Mouse (Mus musculus) forebrain, embryonic 14.5 days (tissue): ENCODE measurements at regions not wholly inside any gene's neighbourhood (a gene's known extent, or its start where the extent isn't known, plus 50 kb on each side); places are given as distances from the start of the nearest gene placed in this dataset.
A peak's percentile ranks its signal among the peaks of the same experiment; 100 is the strongest.

ENCODE experiments used
- ATAC-seq: fragments of 200-750 bp; cut with Nextera tagmentation; 2 replicates; pipeline ENCODE4 v1.8.0; 2017; ENCODE audit warnings: mild to moderate bottlenecking, moderate library complexity
- DNase-seq: peaks from one replicate; pipeline ENCODE4 v3.0.0-alpha.2; 2015; ENCODE audit warnings: low spot score
- H3K27ac ChIP-seq: fragments of 300-500 bp; sonication (generic); 2 replicates; pipeline ENCODE4 v1.5.1; 2014; ENCODE audit warnings: low read depth, mild to moderate bottlenecking, control low read depth, low read length, moderate library complexity
- H3K27me3 ChIP-seq: fragments of 300-500 bp; sonication (generic); replicated peaks from 2 replicates; pipeline ENCODE4 v1.6.1; 2014; ENCODE audit warnings: low read length, control low read depth, mixed read lengths; ENCODE audit not compliant: control insufficient read depth, insufficient read depth
- H3K36me3 ChIP-seq: fragments of 300-500 bp; sonication (generic); 2 replicates; pipeline ENCODE4 v1.6.1; 2014; ENCODE audit warnings: low read length, control low read depth; ENCODE audit not compliant: control insufficient read depth, insufficient read depth
- H3K4me1 ChIP-seq: fragments of 300-500 bp; sonication (generic); 2 replicates; pipeline ENCODE4 v1.6.1; 2014; ENCODE audit warnings: antibody characterized with exemption, low read length, control low read depth; ENCODE audit not compliant: control insufficient read depth, insufficient read depth
- H3K4me2 ChIP-seq: fragments of 300-500 bp; sonication (generic); 2 replicates; pipeline ENCODE4 v1.6.1; 2014; ENCODE audit warnings: mild to moderate bottlenecking, control low read depth, low read length
- H3K4me3 ChIP-seq: fragments of 300-500 bp; sonication (generic); 2 replicates; pipeline ENCODE4 v1.5.1; 2014; ENCODE audit warnings: low read depth, low read length, control low read depth
- H3K9ac ChIP-seq: fragments of 300-500 bp; sonication (generic); 2 replicates; pipeline ENCODE4 v1.6.1; 2014; ENCODE audit warnings: mild to moderate bottlenecking, low read length, control low read depth, moderate library complexity
- H3K9me3 ChIP-seq: fragments of 300-500 bp; sonication (generic); replicated peaks from 2 replicates; pipeline ENCODE4 v1.6.1; 2016; ENCODE audit warnings: low read length, control low read depth, mixed read lengths; ENCODE audit not compliant: control insufficient read depth
- WGBS: fragments of 180-500 bp; shearing (Covaris S2); extraction: QIAGEN DNeasy Blood & Tissue Kit; methylation state at CpG from one replicate; pipeline ENCODE4 v1.1.7; 2014; 5-methylcytosine and 5-hydroxymethylcytosine counted together

DNA sequence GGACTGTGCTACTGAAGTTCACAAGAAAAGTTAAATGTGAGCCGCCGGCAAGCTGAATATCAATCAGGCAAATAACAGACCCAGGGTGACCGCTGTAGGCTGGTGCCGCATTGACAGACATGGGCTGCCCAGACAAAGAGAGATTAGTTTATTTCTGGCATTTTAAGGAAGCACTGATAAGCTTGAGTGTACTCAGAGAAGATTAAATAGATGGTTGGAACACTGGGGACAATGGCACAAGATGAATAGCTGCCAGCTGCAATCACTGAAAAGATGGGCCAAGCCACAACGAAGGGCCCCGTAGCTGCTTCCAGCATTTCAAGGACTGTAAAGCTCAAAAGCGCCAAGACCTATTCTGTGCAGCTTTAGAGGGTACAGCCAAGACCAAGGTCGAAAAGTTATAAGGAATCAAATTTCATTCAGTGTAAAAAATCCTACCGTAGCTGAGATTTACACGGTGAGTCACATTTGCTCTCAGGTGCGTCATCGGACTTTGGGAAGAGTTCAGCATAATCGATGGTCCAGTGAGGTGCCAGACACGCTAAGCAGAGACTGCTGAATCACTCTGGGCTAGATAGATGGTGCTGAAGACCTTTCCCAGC, 285.1 kb upstream of the Camk1g start:
- H3K4me3 ChIP-seq, result no peak overlapping the region
- H3K27ac ChIP-seq, result no peak overlapping the region
- no peaks in the 10 kb centered on the region for H3K9me3 ChIP-seq
- 79% methylated on average over 14 of the region's 14 CpGs for WGBS
- H3K36me3 ChIP-seq, result no peaks in the 10 kb centered on the region
- peak; percentile 37 for DNase-seq
- H3K4me1 ChIP-seq, result no peaks in the 10 kb centered on the region
- no peak overlapping the region for H3K4me2 ChIP-seq
- no peak overlapping the region for H3K9ac ChIP-seq
- peak; percentile 75 for ATAC-seq
- no peaks in the 10 kb centered on the region for H3K27me3 ChIP-seq

DNA sequence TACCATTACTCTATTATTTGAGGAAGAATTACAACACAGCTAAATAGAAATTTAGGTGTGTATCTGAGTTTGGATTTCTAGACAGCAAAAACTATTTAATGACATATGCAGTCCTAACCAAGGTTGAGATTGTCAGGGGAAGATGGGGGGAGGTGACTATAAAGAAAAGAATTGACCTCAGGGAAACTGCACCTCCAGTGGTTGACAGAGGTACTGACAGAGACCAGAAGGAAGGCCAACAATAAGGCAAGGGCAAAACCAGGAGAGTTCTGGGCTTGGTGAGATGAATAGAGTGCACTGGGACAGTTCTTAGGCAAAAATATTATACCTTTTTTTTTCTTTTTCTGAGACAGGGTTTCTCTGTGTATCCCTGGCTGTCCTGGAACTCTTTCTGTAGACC, 280.2 kb upstream of the Camk1g start:
- Histone ChIP-seq H3K36me3 (no peaks in the 10 kb centered on the region), H3K27me3 (no peaks in the 10 kb centered on the region), H3K9me3 (no peaks in the 10 kb centered on the region), H3K27ac (no peak overlapping the region), H3K4me1 (no peaks in the 10 kb centered on the region), H3K4me2 (no peak overlapping the region), H3K9ac (no peak overlapping the region), H3K4me3 (no peak overlapping the region)
- ATAC-seq (no peak), DNase-seq (no peak)

DNA sequence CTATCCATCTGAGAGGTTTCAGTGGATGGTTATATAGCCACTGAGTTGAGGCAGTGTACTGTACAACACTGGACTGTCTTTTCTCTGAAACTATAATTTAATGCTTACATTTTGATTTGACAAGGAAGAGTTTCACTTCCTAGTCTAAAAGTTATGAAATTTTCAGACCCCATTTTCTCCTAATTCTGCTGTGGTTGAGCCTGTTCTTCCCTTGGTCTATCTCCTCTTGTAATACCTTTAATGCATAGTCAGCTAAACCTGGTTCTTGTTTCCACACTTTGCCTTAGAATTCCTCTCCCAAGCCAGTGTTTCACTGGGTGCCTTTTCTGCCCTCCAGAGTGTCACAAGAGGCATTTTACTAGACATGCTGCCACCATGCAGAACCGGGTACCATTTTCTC, 279.3 kb upstream of the Camk1g start:
- ATAC-seq, result no peak

DNA sequence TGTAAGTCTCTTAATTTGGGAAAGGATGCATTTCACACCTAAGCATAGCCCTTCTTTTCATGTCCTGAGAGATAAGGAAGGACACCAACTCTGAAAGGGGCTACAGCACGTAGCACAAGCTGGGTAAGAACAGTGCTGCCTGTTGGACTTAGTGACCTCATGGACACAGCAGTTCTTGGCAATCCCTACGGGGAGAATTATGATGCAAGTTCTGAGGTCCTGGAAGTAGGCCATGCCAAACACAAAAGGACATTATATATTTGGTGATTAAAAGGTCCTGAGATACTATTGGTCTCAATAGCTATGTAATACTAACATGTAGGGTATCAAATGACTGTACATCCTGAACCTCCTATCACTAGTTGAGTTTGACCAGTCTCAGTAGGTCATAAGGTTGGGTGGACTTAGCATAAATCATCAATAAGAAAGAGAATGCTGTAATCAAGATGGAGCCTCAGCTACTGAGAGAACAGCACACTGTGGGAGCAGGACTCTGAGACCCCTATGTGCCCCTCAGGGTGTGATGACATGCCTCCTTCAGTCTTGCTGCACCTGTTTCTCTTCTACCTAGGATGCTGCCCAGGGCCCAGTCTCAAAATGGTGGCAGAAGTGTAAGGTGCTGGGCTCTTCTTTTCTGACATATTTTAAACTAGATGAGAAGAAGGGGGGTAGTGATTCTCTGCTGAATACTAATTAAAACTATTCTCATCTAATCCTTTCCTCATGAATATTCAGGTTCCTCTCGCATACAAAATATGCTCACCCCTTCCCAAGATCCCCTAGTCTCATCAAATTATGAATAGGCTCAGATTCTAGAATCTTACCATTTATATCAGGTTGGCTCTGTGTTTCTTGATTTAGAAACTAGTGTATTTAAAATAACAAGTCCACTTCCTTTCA, 277.5 kb upstream of the Camk1g start:
- H3K9me3 ChIP-seq, result no peaks in the 10 kb centered on the region
- H3K27ac ChIP-seq, result no peak overlapping the region
- no peaks in the 10 kb centered on the region for H3K27me3 ChIP-seq
- H3K9ac ChIP-seq, result no peak overlapping the region
- WGBS, result 61% methylated on average over 3 of the region's 3 CpGs
- peak; percentile 55 for DNase-seq
- no peak overlapping the region for H3K4me3 ChIP-seq
- H3K4me2 ChIP-seq, result no peak overlapping the region
- no peaks in the 10 kb centered on the region for H3K4me1 ChIP-seq
- no peaks in the 10 kb centered on the region for H3K36me3 ChIP-seq
- peak; percentile 77 for ATAC-seq

More for the DNA sequence above, 279.3 kb upstream of the Camk1g start:
- Histone ChIP-seq H3K9ac (no peak overlapping the region), H3K27ac (no peak overlapping the region), H3K4me1 (no peaks in the 10 kb centered on the region), H3K4me3 (no peak overlapping the region), H3K4me2 (no peak overlapping the region), H3K27me3 (no peaks in the 10 kb centered on the region), H3K36me3 (no peaks in the 10 kb centered on the region), H3K9me3 (no peaks in the 10 kb centered on the region)
- 97% methylated on average over 1 of the region's 1 CpGs for WGBS
- no peak for DNase-seq

DNA sequence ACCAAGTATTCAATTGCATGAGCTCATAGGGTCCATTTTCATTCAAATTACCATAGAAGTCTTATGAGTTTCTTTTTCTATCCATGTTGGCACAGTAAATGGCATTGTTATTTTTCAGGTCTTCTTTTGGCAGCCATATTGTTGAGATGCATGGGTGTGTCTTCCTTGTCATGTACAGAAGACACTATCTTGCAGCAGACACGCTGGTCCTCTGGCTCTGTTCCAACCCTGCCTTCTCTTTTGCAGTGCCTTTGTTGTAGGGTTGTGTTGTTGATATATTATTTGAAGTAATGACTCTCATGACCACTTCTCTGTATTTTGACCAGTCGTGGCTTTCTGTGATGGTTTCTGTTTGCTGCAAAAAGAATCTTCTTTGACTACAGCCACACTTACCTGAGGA, 274.4 kb upstream of the Camk1g start:
- Histone ChIP-seq H3K27ac (no peak overlapping the region), H3K4me3 (no peak overlapping the region), H3K9ac (no peak overlapping the region), H3K36me3 (no peaks in the 10 kb centered on the region), H3K4me2 (no peak overlapping the region), H3K4me1 (no peaks in the 10 kb centered on the region), H3K9me3 (no peaks in the 10 kb centered on the region), H3K27me3 (no peaks in the 10 kb centered on the region)
- DNase-seq (no peak), ATAC-seq (no peak)
- 84% methylated on average over 2 of the region's 2 CpGs for WGBS

DNA sequence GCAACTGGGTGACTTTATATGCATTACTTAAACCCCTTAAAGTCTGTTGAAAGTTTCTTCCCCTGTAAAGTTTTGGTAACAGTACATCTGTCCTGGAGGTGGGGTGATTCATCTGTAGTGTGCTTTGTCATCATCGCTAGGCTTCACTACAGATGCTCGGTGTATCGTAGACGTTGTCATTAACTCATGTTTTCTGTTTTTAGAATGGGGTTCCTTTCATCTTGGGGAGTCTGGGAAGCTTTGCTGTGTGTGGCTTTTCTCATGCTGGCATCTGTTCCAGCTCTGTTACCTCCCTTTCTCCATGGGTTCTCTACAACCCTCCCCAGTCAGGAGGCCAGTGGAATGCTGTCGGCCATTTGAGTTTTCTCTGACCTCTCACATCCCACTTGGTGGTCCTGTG, 266.4 kb upstream of the Camk1g start:
- no peak for ATAC-seq
- 83% methylated on average over 5 of the region's 5 CpGs for WGBS
- Histone ChIP-seq H3K4me1 (no peaks in the 10 kb centered on the region), H3K9ac (no peak overlapping the region), H3K4me3 (no peak overlapping the region), H3K27me3 (no peaks in the 10 kb centered on the region), H3K36me3 (no peaks in the 10 kb centered on the region), H3K4me2 (no peak overlapping the region), H3K27ac (no peak overlapping the region), H3K9me3 (no peaks in the 10 kb centered on the region)
- no peak for DNase-seq

DNA sequence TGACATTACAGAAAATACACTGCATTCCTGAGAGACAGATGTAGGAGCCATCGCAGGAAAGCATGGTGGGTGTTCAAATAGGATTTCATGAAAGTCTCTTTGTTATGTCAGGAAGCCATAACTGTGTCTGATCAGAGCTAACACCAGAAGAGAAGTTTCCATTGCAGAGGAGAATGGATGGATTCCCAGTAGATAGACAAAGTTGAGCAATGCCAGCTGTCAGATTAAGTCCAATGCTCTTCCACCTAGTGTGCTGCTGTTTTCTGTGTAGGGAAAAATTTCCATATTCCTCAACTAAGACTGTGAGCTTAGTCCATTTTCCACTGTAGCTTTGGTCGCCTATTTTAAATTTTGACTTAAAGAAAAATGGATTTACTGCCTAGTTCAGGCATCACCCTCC, 262.0 kb upstream of the Camk1g start:
- H3K27me3 ChIP-seq, result no peaks in the 10 kb centered on the region
- no peaks in the 10 kb centered on the region for H3K9me3 ChIP-seq
- no peaks in the 10 kb centered on the region for H3K4me1 ChIP-seq
- ATAC-seq, result no peak
- no peaks in the 10 kb centered on the region for H3K36me3 ChIP-seq
- H3K4me2 ChIP-seq, result no peak overlapping the region
- no peak overlapping the region for H3K9ac ChIP-seq
- 92% methylated on average over 2 of the region's 2 CpGs for WGBS
- no peak overlapping the region for H3K4me3 ChIP-seq
- no peak for DNase-seq
- H3K27ac ChIP-seq, result no peak overlapping the region

DNA sequence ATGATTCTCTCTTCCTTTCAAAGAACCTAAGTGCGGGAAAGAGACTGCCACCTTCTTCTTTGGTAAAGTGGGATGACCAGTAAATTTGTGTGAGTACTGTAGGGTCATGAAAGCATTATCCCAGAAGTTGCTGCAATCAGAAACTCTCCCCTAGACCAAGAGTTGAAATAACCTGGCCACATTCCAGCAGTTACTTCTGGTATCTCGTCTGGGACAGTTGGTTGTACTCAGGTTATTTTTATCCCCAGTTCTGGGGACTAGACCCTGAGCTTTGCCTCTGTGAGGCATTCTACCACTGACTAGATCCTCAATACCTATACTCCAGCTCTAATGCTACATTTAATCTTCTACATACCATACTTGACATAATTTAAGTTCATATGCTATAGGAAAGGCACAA, 259.8 kb upstream of the Camk1g start:
- Histone ChIP-seq H3K36me3 (no peaks in the 10 kb centered on the region), H3K9me3 (no peaks in the 10 kb centered on the region), H3K9ac (no peak overlapping the region), H3K4me3 (no peak overlapping the region), H3K4me1 (no peaks in the 10 kb centered on the region), H3K27me3 (no peaks in the 10 kb centered on the region), H3K4me2 (no peak overlapping the region), H3K27ac (no peak overlapping the region)
- DNase-seq (no peak), ATAC-seq (no peak)
- WGBS, result 60% methylated on average over 2 of the region's 2 CpGs
